Mouse (Mus musculus): ENCODE measurements around the gene Rnf5. TPM values are rescaled to one million over a fixed set of nuclear protein-coding genes. Genes with fewer than 3 reads are reported as not detected.

Gene Rnf5
- polyA plus RNA-seq, 1 experiment from 2014 or later = 328 TPM

- H3K9me3 ChIP-seq (ENCODE audit: control insufficient read depth, low read length) = no peaks in the 10 kb centered on the region
- ATAC-seq = no peak
- WGBS = 21% methylated on average over 5 of the region's 6 CpGs
These were observed 5.9 kb downstream of the Rnf5 start, which contains the start of gene Ager for GRCm38 (mm10) chr17:34597566-34598095. TSS of gene Ager (plus strand) at chr17:34597862.

GRCm38 (mm10) chr17:34596098-34596497 is 7.4 kb downstream of the Rnf5 start:
- Histone ChIP-seq H3K27ac (ENCODE audit: low read length) (no peak overlapping the region), H3K9me3 (ENCODE audit: control insufficient read depth, low read length) (no peaks in the 10 kb centered on the region), H3K36me3 (ENCODE audit: control insufficient read depth, insufficient read depth) (peaks cover 10% of the 10 kb centered on the region), H3K4me2 (ENCODE audit: low read length) (no peak overlapping the region), H3K4me3 (replicated peaks; ENCODE audit: low read length) (no peak overlapping the region), H3K9ac (replicated peaks; ENCODE audit: low read depth, low read length) (no peak overlapping the region), H3K4me1 (replicated peaks; ENCODE audit: control insufficient read depth, insufficient read depth, low read length) (peaks cover 30% of the 10 kb centered on the region), H3K27me3 (replicated peaks; ENCODE audit: control insufficient read depth, insufficient read depth, low read length) (no peaks in the 10 kb centered on the region)
- no peak for ATAC-seq
- WGBS = 76% methylated on average over 8 of the region's 8 CpGs

More at GRCm38 (mm10) chr17:34597566-34598095, 5.9 kb downstream of the Rnf5 start, which contains the start of gene Ager:
- H3K36me3 ChIP-seq (ENCODE audit: control insufficient read depth, insufficient read depth) = peaks cover 12% of the 10 kb centered on the region
- H3K9ac ChIP-seq (replicated peaks; ENCODE audit: low read depth, low read length) = no peak within 1 kb of the TSS
- peaks cover 29% of the 10 kb centered on the region for H3K4me1 ChIP-seq (replicated peaks; ENCODE audit: control insufficient read depth, insufficient read depth, low read length)
- H3K27ac ChIP-seq (ENCODE audit: low read length) = no peak within 1 kb of the TSS
- H3K4me3 ChIP-seq (replicated peaks; ENCODE audit: low read length) = no peak within 1 kb of the TSS
- H3K27me3 ChIP-seq (replicated peaks; ENCODE audit: control insufficient read depth, insufficient read depth, low read length) = no peaks in the 10 kb centered on the region
- no peak within 1 kb of the TSS for H3K4me2 ChIP-seq (ENCODE audit: low read length)

- WGBS = 45% methylated on average over 32 of the region's 34 CpGs
- Histone ChIP-seq H3K27me3 (replicated peaks; ENCODE audit: control insufficient read depth, insufficient read depth, low read length) (no peaks in the 10 kb centered on the region), H3K4me3 (replicated peaks; ENCODE audit: low read length) (peak overlapping the region; percentile 81), H3K36me3 (ENCODE audit: control insufficient read depth, insufficient read depth) (0 out of 2 replicates have a peak, but pooled peaks cover 3% of the 10 kb centered on the region), H3K4me1 (replicated peaks; ENCODE audit: control insufficient read depth, insufficient read depth, low read length) (peaks cover 35% of the 10 kb centered on the region), H3K9me3 (ENCODE audit: control insufficient read depth, low read length) (no peaks in the 10 kb centered on the region), H3K4me2 (ENCODE audit: low read length) (peak overlapping the region; percentile 67), H3K9ac (replicated peaks; ENCODE audit: low read depth, low read length) (peak overlapping the region; percentile 98), H3K27ac (ENCODE audit: low read length) (peak overlapping the region; percentile 96)
- ATAC-seq = no peak
These were observed 9.6 kb downstream of the Rnf5 start for GRCm38 (mm10) chr17:34593752-34594525.

- Histone ChIP-seq H3K9ac (replicated peaks; ENCODE audit: low read depth, low read length) (peak overlapping the region; percentile 98), H3K9me3 (ENCODE audit: control insufficient read depth, low read length) (no peaks in the 10 kb centered on the region), H3K36me3 (ENCODE audit: control insufficient read depth, insufficient read depth) (0 out of 2 replicates have a peak, but pooled peaks cover 3% of the 10 kb centered on the region), H3K27ac (ENCODE audit: low read length) (peak overlapping the region; percentile 96), H3K27me3 (replicated peaks; ENCODE audit: control insufficient read depth, insufficient read depth, low read length) (no peaks in the 10 kb centered on the region), H3K4me1 (replicated peaks; ENCODE audit: control insufficient read depth, insufficient read depth, low read length) (peaks cover 41% of the 10 kb centered on the region), H3K4me3 (replicated peaks; ENCODE audit: low read length) (peak overlapping the region; percentile 81), H3K4me2 (ENCODE audit: low read length) (peak overlapping the region; percentile 67)
- ATAC-seq = peak; percentile 13
- under 1% methylated on average over 30 of the region's 32 CpGs for WGBS
These were observed 10.6 kb downstream of the Rnf5 start for GRCm38 (mm10) chr17:34592581-34593549.

- peak overlapping the region; percentile 67 for H3K4me2 ChIP-seq (ENCODE audit: low read length)
- H3K9me3 ChIP-seq (ENCODE audit: control insufficient read depth, low read length) = no peaks in the 10 kb centered on the region
- H3K36me3 ChIP-seq (ENCODE audit: control insufficient read depth, insufficient read depth) = 0 out of 2 replicates have a peak, but pooled peaks cover 3% of the 10 kb centered on the region
- peak overlapping the region; percentile 81 for H3K4me3 ChIP-seq (replicated peaks; ENCODE audit: low read length)
- ATAC-seq = peak; percentile 29
- under 1% methylated on average over 22 of the region's 35 CpGs for WGBS
- H3K27me3 ChIP-seq (replicated peaks; ENCODE audit: control insufficient read depth, insufficient read depth, low read length) = no peaks in the 10 kb centered on the region
- H3K9ac ChIP-seq (replicated peaks; ENCODE audit: low read depth, low read length) = peak overlapping the region; percentile 98
- peaks cover 42% of the 10 kb centered on the region for H3K4me1 ChIP-seq (replicated peaks; ENCODE audit: control insufficient read depth, insufficient read depth, low read length)
- H3K27ac ChIP-seq (ENCODE audit: low read length) = peak overlapping the region; percentile 96
These were observed 11.5 kb downstream of the Rnf5 start for GRCm38 (mm10) chr17:34591994-34592375.

GRCm38 (mm10) chr17:34591029-34591993 is 12.2 kb downstream of the Rnf5 start, which contains the start of gene Pbx2:
TSS of gene Pbx2 (plus strand) at chr17:34591266.
- Histone ChIP-seq H3K27me3 (replicated peaks; ENCODE audit: control insufficient read depth, insufficient read depth, low read length) (no peaks in the 10 kb centered on the region), H3K9ac (replicated peaks; ENCODE audit: low read depth, low read length) (peak within 1 kb of the TSS; percentile 98), H3K4me3 (replicated peaks; ENCODE audit: low read length) (peak within 1 kb of the TSS; percentile 81), H3K4me2 (ENCODE audit: low read length) (peak within 1 kb of the TSS; percentile 67), H3K9me3 (ENCODE audit: control insufficient read depth, low read length) (no peaks in the 10 kb centered on the region), H3K27ac (ENCODE audit: low read length) (peak within 1 kb of the TSS; percentile 96), H3K36me3 (ENCODE audit: control insufficient read depth, insufficient read depth) (0 out of 2 replicates have a peak, but pooled peaks cover 3% of the 10 kb centered on the region), H3K4me1 (replicated peaks; ENCODE audit: control insufficient read depth, insufficient read depth, low read length) (peaks cover 44% of the 10 kb centered on the region)
- ATAC-seq = peak; percentile 2
- 2% methylated on average over 21 of the region's 21 CpGs for WGBS

- no peak overlapping the region; the same call in 1 of the 2 replicates for H3K27ac ChIP-seq (ENCODE audit: low read length)
- H3K4me2 ChIP-seq (ENCODE audit: low read length) = no peak overlapping the region
- WGBS = 72% methylated on average over 15 of the region's 15 CpGs
- H3K9ac ChIP-seq (replicated peaks; ENCODE audit: low read depth, low read length) = no peak overlapping the region
- H3K4me3 ChIP-seq (replicated peaks; ENCODE audit: low read length) = no peak overlapping the region
- H3K4me1 ChIP-seq (replicated peaks; ENCODE audit: control insufficient read depth, insufficient read depth, low read length) = peaks cover 53% of the 10 kb centered on the region
- 0 out of 2 replicates have a peak, but pooled peaks cover 1% of the 10 kb centered on the region for H3K36me3 ChIP-seq (ENCODE audit: control insufficient read depth, insufficient read depth)
- no peaks in the 10 kb centered on the region for H3K9me3 ChIP-seq (ENCODE audit: control insufficient read depth, low read length)
- no peak for ATAC-seq
- H3K27me3 ChIP-seq (replicated peaks; ENCODE audit: control insufficient read depth, insufficient read depth, low read length) = no peaks in the 10 kb centered on the region
These were observed 13.1 kb downstream of the Rnf5 start for GRCm38 (mm10) chr17:34590154-34590987.

Data from forebrain, embryonic 16.5 days (tissue).